Mouse (Mus musculus): ENCODE results near the gene Fzd2. TPM values are rescaled to one million over a fixed set of nuclear protein-coding genes. Genes with fewer than 3 reads are reported as not detected.

Fzd2 gene
- total RNA-seq (2012; rRNA removed) (not detected in 2 replicates), polyA plus RNA-seq (2012; ENCODE audit: insufficient read depth in 1 of 2, insufficient read length in 2 of 2, low read depth in 1 of 2, low replicate concordance in 2 of 2, missing spikeins in 1 of 2) (not detected)

- Histone ChIP-seq H3K4me3 (ENCODE audit: control insufficient read depth in 1 of 2, insufficient read depth in 1 of 2, low read depth in 2 of 2, low read length in 2 of 2) (no peak within 1 kb of the TSS), H3K9me3 (replicated peaks; ENCODE audit: insufficient read depth, low read length) (no peaks in the 10 kb centered on the region), H3K9ac (ENCODE audit: control insufficient read depth, low read depth, low read length, poor library complexity, severe bottlenecking) (no peak within 1 kb of the TSS), H3K79me2 (ENCODE audit: control insufficient read depth, insufficient read depth, low read length, poor library complexity) (no peaks in the 10 kb centered on the region), H3K36me3 (ENCODE audit: control insufficient read depth in 1 of 2, insufficient read depth in 2 of 2, low read length in 2 of 2) (no peaks in the 10 kb centered on the region), H3K27ac (ENCODE audit: control insufficient read depth, low read depth, low read length) (no peak within 1 kb of the TSS), H3K4me1 (ENCODE audit: control insufficient read depth in 1 of 2, insufficient read depth in 2 of 2, low read length in 2 of 2) (no peaks in the 10 kb centered on the region), H3K27me3 (ENCODE audit: control insufficient read depth in 1 of 2, insufficient read depth in 2 of 2, low read length in 2 of 2) (peaks cover 0 to 3% of the 10 kb centered on the region in 2 experiments; a peak in 3 of 4 replicates)
- no peak for TF ChIP-seq JUND (IDR thresholded peaks at IDR 0.05; ENCODE audit: low read depth, low read length)
- no peak for TF ChIP-seq BHLHE40 (IDR thresholded peaks at IDR 0.05; ENCODE audit: borderline replicate concordance, low read depth, low read length)
- TF ChIP-seq RAD21 (IDR thresholded peaks at IDR 0.05; ENCODE audit: low read depth, low read length), result no peak
- TF ChIP-seq MXI1 (IDR thresholded peaks at IDR 0.05; ENCODE audit: low read depth, low read length), result no peak
- no peak for TF ChIP-seq TCF12 (IDR thresholded peaks at IDR 0.05; ENCODE audit: low read depth, low read length)
- no peak for TF ChIP-seq ELF1 (IDR thresholded peaks at IDR 0.05; ENCODE audit: low read depth, low read length)
- TF ChIP-seq SIN3A (IDR thresholded peaks at IDR 0.05; ENCODE audit: low read length), result no peak
- no peak for DNase-seq (ENCODE audit: low read depth, low spot score)
These were observed at the start of gene Fzd2 for GRCm38 (mm10) chr11:102604010-102604584. Gene Fzd2 (plus strand): TSS chr11:102604396.

GRCm38 (mm10) chr11:102555400-102556030 lies 48.7 kb upstream of the Fzd2 start:
- no peak for TF ChIP-seq POLR2A (IDR thresholded peaks at IDR 0.05; ENCODE audit: control insufficient read depth in 1 of 2, insufficient read depth in 1 of 2, low read depth in 1 of 2, low read length in 2 of 2, poor library complexity in 1 of 2)
- TF ChIP-seq UBTF (IDR thresholded peaks at IDR 0.05; ENCODE audit: borderline replicate concordance, insufficient read depth, low read depth, low read length), result 0 out of 2 replicates have a peak, but pooled peaks have one; percentile 87
- TF ChIP-seq USF1 (IDR thresholded peaks at IDR 0.05; ENCODE audit: low read depth, low read length), result no peak
- H3K27ac ChIP-seq (ENCODE audit: control insufficient read depth, low read depth, low read length), result peak overlapping the region; percentile 71
- peak overlapping the region; percentile 82 to 84 for H3K4me3 ChIP-seq (ENCODE audit: control insufficient read depth in 1 of 2, insufficient read depth in 1 of 2, low read depth in 2 of 2, low read length in 2 of 2)
- no peaks in the 10 kb centered on the region for H3K27me3 ChIP-seq (ENCODE audit: control insufficient read depth in 1 of 2, insufficient read depth in 2 of 2, low read length in 2 of 2)
- peak overlapping the region; percentile 91 for H3K9ac ChIP-seq (ENCODE audit: control insufficient read depth, low read depth, low read length, poor library complexity, severe bottlenecking)
- no peaks in the 10 kb centered on the region for H3K9me3 ChIP-seq (replicated peaks; ENCODE audit: insufficient read depth, low read length)
- peaks cover 40% of the 10 kb centered on the region for H3K79me2 ChIP-seq (ENCODE audit: control insufficient read depth, insufficient read depth, low read length, poor library complexity)
- peaks cover 2 to 31% of the 10 kb centered on the region in 2 experiments; a peak in 3 of 4 replicates for H3K36me3 ChIP-seq (ENCODE audit: control insufficient read depth in 1 of 2, insufficient read depth in 2 of 2, low read length in 2 of 2)
- DNase-seq (ENCODE audit: low read depth, low spot score), result no peak
- peaks cover 13 to 15% of the 10 kb centered on the region in 2 experiments for H3K4me1 ChIP-seq (ENCODE audit: control insufficient read depth in 1 of 2, insufficient read depth in 2 of 2, low read length in 2 of 2)

DNA sequence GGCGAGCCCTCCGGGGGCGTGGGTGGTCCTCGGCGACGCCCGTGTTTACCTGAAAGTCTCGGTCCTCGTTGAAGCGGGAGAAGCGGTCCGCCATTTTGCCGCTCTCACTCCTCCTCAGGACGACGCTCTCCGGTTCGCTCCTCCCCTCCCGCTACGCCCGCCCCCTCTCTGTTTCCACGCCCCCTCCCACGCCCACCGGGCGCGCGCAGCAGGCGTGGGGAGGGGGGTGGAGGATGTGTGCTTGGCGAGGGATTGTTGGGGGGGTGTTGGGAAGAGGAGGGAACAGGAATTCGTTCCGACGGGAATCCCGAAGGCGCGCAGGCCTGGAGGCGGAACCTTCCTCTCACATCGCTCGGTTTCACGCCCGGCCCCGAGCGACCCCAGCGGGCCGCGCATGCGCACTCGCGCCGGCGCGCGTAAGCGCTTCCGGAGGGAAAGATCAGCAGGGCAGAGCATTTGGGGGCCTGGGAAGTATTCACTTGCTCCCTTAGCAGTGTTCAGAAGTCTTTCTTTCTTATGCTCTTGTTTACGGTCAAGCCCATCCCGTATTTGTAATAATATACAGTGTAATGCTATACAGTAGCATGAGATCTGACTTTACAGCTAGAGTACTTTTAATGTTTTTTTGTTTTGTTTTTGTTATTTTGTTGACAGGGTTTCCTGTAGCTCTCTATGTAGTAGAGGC lies 48.0 kb upstream of the Fzd2 start, which contains the start of gene Gpatch8:
Gene Gpatch8 (minus strand): TSS at position 362 of the 685 bp plus-strand sequence.
- H3K27me3 ChIP-seq (ENCODE audit: control insufficient read depth in 1 of 2, insufficient read depth in 2 of 2, low read length in 2 of 2), result no peaks in the 10 kb centered on the region
- H3K79me2 ChIP-seq (ENCODE audit: control insufficient read depth, insufficient read depth, low read length, poor library complexity), result peaks cover 36% of the 10 kb centered on the region
- H3K9ac ChIP-seq (ENCODE audit: control insufficient read depth, low read depth, low read length, poor library complexity, severe bottlenecking), result peak within 1 kb of the TSS; percentile 91
- peak; percentile 99 for DNase-seq (ENCODE audit: low read depth, low spot score)
- H3K4me3 ChIP-seq (ENCODE audit: control insufficient read depth in 1 of 2, insufficient read depth in 1 of 2, low read depth in 2 of 2, low read length in 2 of 2), result peak within 1 kb of the TSS; percentile 82 to 84
- H3K9me3 ChIP-seq (replicated peaks; ENCODE audit: insufficient read depth, low read length), result no peaks in the 10 kb centered on the region
- H3K27ac ChIP-seq (ENCODE audit: control insufficient read depth, low read depth, low read length), result peak within 1 kb of the TSS; percentile 73
- H3K36me3 ChIP-seq (ENCODE audit: control insufficient read depth in 1 of 2, insufficient read depth in 2 of 2, low read length in 2 of 2), result peaks cover 2 to 31% of the 10 kb centered on the region in 2 experiments; a peak in 3 of 4 replicates
- H3K4me1 ChIP-seq (ENCODE audit: control insufficient read depth in 1 of 2, insufficient read depth in 2 of 2, low read length in 2 of 2), result peaks cover 13% of the 10 kb centered on the region in 2 experiments
- TF ChIP-seq MAFK (IDR thresholded peaks at IDR 0.05; ENCODE audit: borderline replicate concordance, low read depth, low read length) (no peak), CHD2 (IDR thresholded peaks at IDR 0.05; ENCODE audit: low read length) (no peak), JUND (IDR thresholded peaks at IDR 0.05; ENCODE audit: low read depth, low read length) (no peak), NELFE (IDR thresholded peaks at IDR 0.05; ENCODE audit: low read depth, low read length) (peak; percentile 94), TBP (IDR thresholded peaks at IDR 0.05; ENCODE audit: low read depth, low read length) (peak; percentile 94), ELF1 (IDR thresholded peaks at IDR 0.05; ENCODE audit: low read depth, low read length) (peak; percentile 91), UBTF (IDR thresholded peaks at IDR 0.05; ENCODE audit: borderline replicate concordance, insufficient read depth, low read depth, low read length) (no peak), EP300 (IDR thresholded peaks at IDR 0.05; ENCODE audit: low read depth in 1 of 2, low read length in 2 of 2) (peak in 1 of 2 experiments; percentile 22; a peak in 1 of 4 replicates), ZKSCAN1 (IDR thresholded peaks at IDR 0.05; ENCODE audit: low read depth, low read length) (no peak), USF1 (IDR thresholded peaks at IDR 0.05; ENCODE audit: low read depth, low read length) (0 out of 2 replicates have a peak, but pooled peaks have one; percentile 56), MYB (IDR thresholded peaks at IDR 0.05; ENCODE audit: low read depth, low read length) (no peak), ZC3H11A (IDR thresholded peaks at IDR 0.05; ENCODE audit: low read depth, low read length) (peak; percentile 8; the same call in 1 of the 2 replicates), KAT2A (conservative IDR thresholded peaks at IDR 0.05; ENCODE audit: low read depth, low read length) (peak; percentile 85; the same call in 1 of the 2 replicates), ETS1 (IDR thresholded peaks at IDR 0.05; ENCODE audit: low read depth, low read length) (peak; percentile 40; the same call in 1 of the 2 replicates), SIN3A (IDR thresholded peaks at IDR 0.05; ENCODE audit: low read length) (peak; percentile 87), MEF2A (IDR thresholded peaks at IDR 0.05; ENCODE audit: extremely low read depth, insufficient replicate concordance, low read depth, low read length, poor library complexity, severe bottlenecking) (no peak)

All from MEL (cell line).